Mouse (Mus musculus) forebrain, embryonic 11.5 days (tissue): Measurements from ENCODE around the gene Zfp93. TPM values are rescaled to one million over a fixed set of nuclear protein-coding genes. Genes with fewer than 3 reads are reported as not detected.

Source experiments
- ATAC-seq: fragments of 200-750 bp; cut with Nextera tagmentation; replicated peaks from 2 replicates; pipeline ENCODE4 v1.8.0; 2017; ENCODE audit warnings: moderate TSS enrichment; ENCODE audit not compliant: low FRiP score
- DNase-seq: peaks from one replicate; pipeline ENCODE4 v3.0.0-alpha.2; 2017; ENCODE audit warnings: low spot score
- H3K27ac ChIP-seq: fragments of 300-500 bp; sonication (generic); 2 replicates; pipeline ENCODE4 v1.5.1; 2014; ENCODE audit warnings: low read depth, low read length
- H3K27me3 ChIP-seq: fragments of 300-500 bp; sonication (generic); 2 replicates; pipeline ENCODE4 v1.6.1; 2014; ENCODE audit warnings: mild to moderate bottlenecking, low read length, mixed read lengths; ENCODE audit not compliant: control insufficient read depth, insufficient read depth
- H3K36me3 ChIP-seq: fragments of 300-500 bp; sonication (generic); 2 replicates; pipeline ENCODE4 v1.6.1; 2014; ENCODE audit warnings: mild to moderate bottlenecking, low read length, moderate library complexity, mixed read lengths; ENCODE audit not compliant: control insufficient read depth, insufficient read depth
- H3K4me1 ChIP-seq: fragments of 300-500 bp; sonication (generic); replicated peaks from 2 replicates; pipeline ENCODE4 v1.6.1; 2014; ENCODE audit warnings: low read length, mixed read lengths; ENCODE audit not compliant: control insufficient read depth, insufficient read depth
- H3K4me2 ChIP-seq: fragments of 300-500 bp; sonication (generic); 2 replicates; pipeline ENCODE4 v1.6.1; 2014; ENCODE audit warnings: low read depth, mild to moderate bottlenecking, low read length, moderate library complexity, mixed read lengths; ENCODE audit not compliant: severe bottlenecking
- H3K4me3 ChIP-seq: fragments of 300-500 bp; sonication (generic); 2 replicates; pipeline ENCODE4 v1.5.1; 2014; ENCODE audit warnings: low read depth, low read length
- H3K9ac ChIP-seq: fragments of 300-500 bp; sonication (generic); 2 replicates; pipeline ENCODE4 v1.6.1; 2014; ENCODE audit warnings: low read length
- H3K9me3 ChIP-seq: fragments of 300-500 bp; sonication (generic); 2 replicates; pipeline ENCODE4 v1.6.1; 2016; ENCODE audit warnings: low read length, mixed read lengths; ENCODE audit not compliant: control insufficient read depth
- WGBS: fragments of 180-500 bp; shearing (Covaris S2); extraction: QIAGEN DNeasy Blood & Tissue Kit; methylation state at CpG from one replicate; pipeline ENCODE4 v1.1.7; 2014; 5-methylcytosine and 5-hydroxymethylcytosine counted together
- polyA plus RNA-seq: library from polyadenylated mRNA; unstranded; fragments of >200 nt; fragmentation: Nextera tagmentation; extraction: Ambion mirVana; gene quantifications from 2 replicates; pipeline ENCODE4 v1.2.1, GENCODE M21; 2014

Gene Zfp93
- polyA plus RNA-seq, 1 experiment from 2014 or later = 9.0 TPM

DNA sequence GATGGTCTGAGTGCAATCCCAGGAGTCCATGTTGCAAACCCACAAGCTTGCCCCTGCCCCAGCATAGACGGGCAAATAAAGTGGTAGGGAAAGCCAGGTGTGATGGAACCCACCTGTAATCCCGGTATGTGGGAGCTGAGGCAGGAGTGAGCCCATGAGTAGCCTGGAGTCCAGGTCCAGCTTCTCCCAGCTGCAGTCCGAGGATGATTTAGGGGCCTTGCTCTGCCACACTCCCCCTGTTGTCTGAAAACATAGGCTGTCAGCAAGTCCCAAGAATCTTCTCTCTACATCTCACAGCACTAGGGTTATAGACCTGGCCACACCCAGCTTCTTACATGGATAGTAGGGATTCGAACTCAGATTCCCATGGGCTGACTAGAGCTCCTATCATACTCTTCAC is 16.7 kb downstream of the Zfp93 start:
- no peak overlapping the region for H3K4me2 ChIP-seq
- no peaks in the 10 kb centered on the region for H3K27me3 ChIP-seq
- no peaks in the 10 kb centered on the region for H3K4me1 ChIP-seq
- H3K9ac ChIP-seq = no peak overlapping the region
- 81% methylated on average over 4 of the region's 4 CpGs for WGBS
- no peaks in the 10 kb centered on the region for H3K9me3 ChIP-seq
- ATAC-seq (no peak), DNase-seq (no peak)
- H3K4me3 ChIP-seq = no peak overlapping the region
- no peak overlapping the region for H3K27ac ChIP-seq
- peaks cover 16% of the 10 kb centered on the region for H3K36me3 ChIP-seq

DNA sequence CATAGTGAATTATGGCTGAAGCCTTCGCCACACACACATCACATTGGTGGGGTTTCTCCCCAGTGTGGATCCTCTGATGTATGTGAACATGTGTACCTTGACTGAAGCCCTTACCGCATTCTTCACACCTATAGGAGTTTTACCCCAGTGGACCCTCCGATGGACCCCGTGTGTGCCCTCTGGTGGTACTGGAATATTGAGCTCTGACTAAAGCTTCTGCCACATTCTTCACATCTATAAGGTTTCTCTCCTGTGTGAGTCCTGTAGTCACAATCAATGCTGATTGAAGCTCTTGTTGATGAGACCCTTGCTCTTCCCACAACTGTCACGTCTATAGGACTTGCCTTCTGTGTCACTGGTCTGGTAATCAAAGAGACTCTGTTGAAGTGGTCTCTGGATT is 17.4 kb downstream of the Zfp93 start:
- ATAC-seq (no peak), DNase-seq (no peak)
- no peaks in the 10 kb centered on the region for H3K27me3 ChIP-seq
- no peak overlapping the region for H3K9ac ChIP-seq
- H3K4me3 ChIP-seq = no peak overlapping the region
- no peaks in the 10 kb centered on the region for H3K9me3 ChIP-seq
- H3K36me3 ChIP-seq = peaks cover 24% of the 10 kb centered on the region
- no peaks in the 10 kb centered on the region for H3K4me1 ChIP-seq
- H3K27ac ChIP-seq = no peak overlapping the region
- 87% methylated on average over 5 of the region's 5 CpGs for WGBS
- H3K4me2 ChIP-seq = no peak overlapping the region

DNA sequence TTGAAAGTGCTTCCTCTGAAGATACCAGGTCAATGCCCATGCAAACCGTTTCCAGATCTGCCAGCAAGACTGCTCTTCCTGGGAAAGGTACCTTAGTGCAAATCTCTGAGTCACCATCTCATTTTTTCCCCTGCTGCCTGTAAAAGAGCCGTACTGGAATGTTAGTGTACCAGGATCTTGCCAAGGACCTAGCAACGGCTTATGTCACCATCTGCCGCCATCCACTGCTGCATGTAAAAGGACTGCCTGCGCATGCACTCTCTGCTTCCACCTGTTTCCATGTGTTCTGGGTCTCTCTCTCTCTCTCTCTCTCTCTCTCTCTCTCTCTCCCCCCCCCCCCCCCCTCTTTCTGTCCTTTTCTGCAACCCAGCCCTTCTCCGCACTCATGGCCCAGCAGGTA is 18.3 kb downstream of the Zfp93 start:
- Histone ChIP-seq H3K27ac (no peak overlapping the region), H3K4me1 (no peaks in the 10 kb centered on the region), H3K36me3 (peaks cover 24% of the 10 kb centered on the region), H3K27me3 (no peaks in the 10 kb centered on the region), H3K9me3 (no peaks in the 10 kb centered on the region), H3K4me2 (no peak overlapping the region), H3K9ac (no peak overlapping the region), H3K4me3 (no peak overlapping the region)
- DNase-seq (no peak), ATAC-seq (no peak)
- 96% methylated on average over 6 of the region's 6 CpGs for WGBS

GRCm38 (mm10) chr7:24290106-24290693 is 20.0 kb downstream of the Zfp93 start:
- 92% methylated on average over 4 of the region's 4 CpGs for WGBS
- no peaks in the 10 kb centered on the region for H3K27me3 ChIP-seq
- H3K4me2 ChIP-seq = no peak overlapping the region
- no peak overlapping the region for H3K9ac ChIP-seq
- DNase-seq (no peak), ATAC-seq (no peak)
- H3K36me3 ChIP-seq = peaks cover 24% of the 10 kb centered on the region
- H3K4me1 ChIP-seq = no peaks in the 10 kb centered on the region
- no peak overlapping the region for H3K27ac ChIP-seq
- no peaks in the 10 kb centered on the region for H3K9me3 ChIP-seq
- H3K4me3 ChIP-seq = no peak overlapping the region

DNA sequence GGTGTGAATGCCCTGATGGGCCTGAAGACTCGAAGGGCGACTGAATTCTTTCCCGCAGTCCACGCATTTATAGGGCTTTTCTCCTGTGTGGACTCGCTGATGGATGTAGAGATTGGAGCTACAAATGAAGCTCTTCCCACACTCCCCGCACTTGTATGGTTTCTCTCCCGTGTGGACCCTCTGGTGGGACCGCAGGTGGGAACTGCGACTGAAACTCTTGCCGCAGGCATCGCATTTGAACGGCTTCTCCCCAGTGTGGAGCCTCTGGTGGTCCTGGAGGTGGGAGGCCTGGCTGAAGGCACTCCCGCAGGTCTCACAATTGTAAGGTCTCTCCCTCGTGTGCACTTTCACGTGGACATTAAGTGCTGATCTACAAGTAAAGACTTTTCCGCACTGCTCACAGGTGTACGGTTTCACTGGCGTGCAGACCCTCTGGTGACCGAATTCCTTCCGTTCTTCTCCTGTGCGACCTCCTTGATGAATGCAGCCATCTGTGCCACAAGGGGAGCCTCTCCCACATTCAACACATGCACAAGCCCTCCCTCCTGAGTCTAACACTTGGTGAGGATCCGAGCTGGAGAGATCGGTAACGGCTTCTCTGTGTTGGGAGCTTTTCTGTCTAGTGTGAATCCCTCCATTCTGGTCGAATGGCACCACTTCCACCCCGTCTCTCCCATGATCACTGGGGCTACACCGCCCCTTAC is 21.3 kb downstream of the Zfp93 start:
- H3K36me3 ChIP-seq = peaks cover 28% of the 10 kb centered on the region
- no peaks in the 10 kb centered on the region for H3K27me3 ChIP-seq
- ATAC-seq = no peak
- no peak for DNase-seq
- 92% methylated on average over 27 of the region's 27 CpGs for WGBS
- no peak overlapping the region for H3K4me2 ChIP-seq
- no peaks in the 10 kb centered on the region for H3K9me3 ChIP-seq
- H3K4me1 ChIP-seq = no peaks in the 10 kb centered on the region
- no peak overlapping the region for H3K27ac ChIP-seq
- H3K9ac ChIP-seq = no peak overlapping the region
- H3K4me3 ChIP-seq = no peak overlapping the region

DNA sequence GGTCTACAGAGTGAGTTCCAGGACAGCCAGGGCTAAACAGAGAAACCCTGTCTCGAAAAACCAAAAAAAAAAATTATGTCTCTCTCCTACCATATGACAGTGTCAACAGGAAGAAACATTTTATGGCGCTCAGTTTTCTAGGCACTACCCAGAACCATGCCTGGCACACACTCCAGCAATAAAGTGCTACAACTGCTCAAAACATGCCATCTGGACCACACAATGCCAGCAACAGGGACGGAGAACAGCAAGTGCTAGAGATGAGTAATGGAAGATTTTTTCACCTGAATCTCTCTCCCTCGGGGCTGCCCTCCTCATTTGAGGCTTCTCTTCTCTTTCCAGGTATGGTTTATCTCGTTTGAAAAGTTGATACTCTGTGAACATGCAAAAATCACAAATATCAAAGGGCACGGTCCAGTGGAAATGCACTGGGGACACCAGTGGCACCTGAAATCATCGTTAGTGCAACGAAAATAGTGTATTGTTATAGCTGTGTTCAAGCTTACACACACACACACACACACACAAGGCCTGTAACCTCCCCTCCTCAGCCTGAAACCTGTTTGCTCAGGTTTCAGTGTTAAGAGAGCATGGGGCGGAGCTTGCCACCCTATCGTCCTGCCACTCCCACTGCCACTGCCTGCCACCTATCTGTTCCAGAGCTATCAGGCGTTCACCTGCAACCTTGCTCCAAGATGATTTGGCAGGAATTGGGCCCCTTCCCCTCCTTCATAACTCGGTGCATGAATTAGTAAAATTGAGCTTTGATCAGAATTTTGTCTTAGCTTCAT is 23.0 kb downstream of the Zfp93 start:
- Histone ChIP-seq H3K9me3 (no peaks in the 10 kb centered on the region), H3K4me3 (no peak overlapping the region), H3K27me3 (no peaks in the 10 kb centered on the region), H3K4me1 (no peaks in the 10 kb centered on the region), H3K36me3 (peaks cover 28% of the 10 kb centered on the region), H3K4me2 (no peak overlapping the region), H3K27ac (no peak overlapping the region), H3K9ac (no peak overlapping the region)
- DNase-seq (no peak), ATAC-seq (no peak)
- WGBS = 90% methylated on average over 12 of the region's 12 CpGs

DNA sequence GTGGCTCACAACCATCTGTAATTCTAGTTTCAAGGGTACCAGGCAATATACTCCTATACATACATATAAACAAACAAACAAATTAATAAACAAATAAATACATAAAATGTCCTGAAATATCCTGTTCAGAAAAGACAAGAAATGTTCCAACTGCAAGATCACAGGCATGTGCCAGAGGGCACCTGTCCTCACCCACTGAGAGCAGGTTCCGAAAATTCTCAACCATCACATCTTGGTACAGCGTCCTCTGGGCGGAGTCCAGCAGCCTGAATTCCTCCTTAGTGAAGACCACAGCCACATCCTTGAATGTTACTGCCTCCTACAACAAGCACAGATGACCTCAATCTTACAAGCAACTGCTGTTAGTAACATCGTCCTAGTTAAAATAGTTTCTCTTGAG is 24.5 kb downstream of the Zfp93 start:
- Histone ChIP-seq H3K4me1 (no peaks in the 10 kb centered on the region), H3K36me3 (peaks cover 28% of the 10 kb centered on the region), H3K4me3 (no peak overlapping the region), H3K9me3 (no peaks in the 10 kb centered on the region), H3K27ac (no peak overlapping the region), H3K9ac (no peak overlapping the region), H3K4me2 (no peak overlapping the region), H3K27me3 (no peaks in the 10 kb centered on the region)
- WGBS = 91% methylated on average over 4 of the region's 4 CpGs
- DNase-seq (no peak), ATAC-seq (no peak)

GRCm38 (mm10) chr7:24295376-24295775 is 25.2 kb downstream of the Zfp93 start:
- peaks cover 28% of the 10 kb centered on the region for H3K36me3 ChIP-seq
- H3K4me2 ChIP-seq = no peak overlapping the region
- ATAC-seq (no peak), DNase-seq (no peak)
- H3K9ac ChIP-seq = no peak overlapping the region
- no peak overlapping the region for H3K4me3 ChIP-seq
- no peaks in the 10 kb centered on the region for H3K4me1 ChIP-seq
- WGBS = 98% methylated on average over 7 of the region's 7 CpGs
- H3K27ac ChIP-seq = no peak overlapping the region
- no peaks in the 10 kb centered on the region for H3K9me3 ChIP-seq
- no peaks in the 10 kb centered on the region for H3K27me3 ChIP-seq
